Mouse (Mus musculus) naive thymus-derived CD4-positive, alpha-beta T cell, adult 5 months (primary cell): ENCODE data around the gene Olfr1054. TPM values are rescaled to one million over a fixed set of nuclear protein-coding genes. Genes with fewer than 3 reads are reported as not detected.

Experiments
- polyA plus RNA-seq: library from polyadenylated mRNA; unstranded; fragments of 100-300 nt; shearing (Covaris generic); gene quantifications from one replicate; pipeline ENCODE4 v1.2.1, GENCODE M21; 2017

The Olfr1054 gene
- not detected for polyA plus RNA-seq

GRCm38 (mm10) chr2:86335333-86335732 lies at the start of gene Olfr1054:
Gene Olfr1054 (minus strand): TSS chr2:86335433.

GRCm38 (mm10) chr2:86378293-86378692 lies 43.1 kb upstream of the Olfr1054 start, which contains the start of gene Olfr1057:
Gene Olfr1057 (minus strand): TSS chr2:86378393.

GRCm38 (mm10) chr2:86362369-86362768 lies 27.1 kb upstream of the Olfr1054 start, which contains the start of gene Olfr1056:
Gene Olfr1056 (minus strand): TSS chr2:86362469.

GRCm38 (mm10) chr2:86350184-86350583 lies 15.0 kb upstream of the Olfr1054 start, which contains the start of gene Olfr1055:
Gene Olfr1055 (minus strand): TSS chr2:86350284.

GRCm38 (mm10) chr2:86315184-86315583 lies 20.0 kb downstream of the Olfr1054 start, which contains the start of gene Olfr1053:
Gene Olfr1053 (minus strand): TSS chr2:86315284.

GRCm38 (mm10) chr2:86292155-86292554 lies 43.1 kb downstream of the Olfr1054 start, which contains the start of gene Olfr1052:
Gene Olfr1052 (plus strand): TSS chr2:86292455.

Other genes with a start within 250 kb of the Olfr1054 start
- not detected for gene Olfr1037, start 248.0 kb downstream of the Olfr1054 start, polyA plus RNA-seq
- gene Olfr1039, start 199.5 kb downstream of the Olfr1054 start, polyA plus RNA-seq = not detected
- gene Olfr1040, start 188.7 kb downstream of the Olfr1054 start, polyA plus RNA-seq = not detected
- 0.06 TPM for gene Olfr1042, start 173.6 kb downstream of the Olfr1054 start, polyA plus RNA-seq
- gene Olfr1043, start 167.9 kb downstream of the Olfr1054 start, polyA plus RNA-seq = 0.37 TPM
- not detected for gene Olfr1044, start 157.6 kb downstream of the Olfr1054 start, polyA plus RNA-seq
- not detected for gene Olfr52, start 149.8 kb downstream of the Olfr1054 start, polyA plus RNA-seq
- 0.15 TPM for gene Olfr1045, start 132.4 kb downstream of the Olfr1054 start, polyA plus RNA-seq
- not detected for gene Olfr1046, start 116.1 kb downstream of the Olfr1054 start, polyA plus RNA-seq
- gene Olfr1047, start 104.0 kb downstream of the Olfr1054 start, polyA plus RNA-seq = not detected
- gene Olfr1048, start 95.1 kb downstream of the Olfr1054 start, polyA plus RNA-seq = 0.15 TPM
- not detected for gene Olfr1049, start 77.1 kb downstream of the Olfr1054 start, polyA plus RNA-seq
- not detected for gene Olfr1051, start 56.3 kb downstream of the Olfr1054 start, polyA plus RNA-seq
- gene Olfr1052, start 43.0 kb downstream of the Olfr1054 start, polyA plus RNA-seq = not detected
- not detected for gene Olfr1053, start 20.1 kb downstream of the Olfr1054 start, polyA plus RNA-seq
- gene Olfr1055, start 14.9 kb upstream of the Olfr1054 start, polyA plus RNA-seq = not detected
- not detected for gene Olfr1056, start 27.0 kb upstream of the Olfr1054 start, polyA plus RNA-seq
- gene Olfr1057, start 43.0 kb upstream of the Olfr1054 start, polyA plus RNA-seq = not detected
- not detected for gene Olfr1058, start 53.1 kb upstream of the Olfr1054 start, polyA plus RNA-seq
- gene Olfr1061, start 78.6 kb upstream of the Olfr1054 start, polyA plus RNA-seq = not detected
- gene Olfr1062, start 91.3 kb upstream of the Olfr1054 start, polyA plus RNA-seq = not detected
- gene Olfr1065, start 115.2 kb upstream of the Olfr1054 start, polyA plus RNA-seq = not detected
- gene Olfr1066, start 120.8 kb upstream of the Olfr1054 start, polyA plus RNA-seq = not detected
- not detected for gene Olfr228, start 152.0 kb upstream of the Olfr1054 start, polyA plus RNA-seq
- not detected for gene Olfr1076, start 173.0 kb upstream of the Olfr1054 start, polyA plus RNA-seq
- gene Olfr1079, start 207.0 kb upstream of the Olfr1054 start, polyA plus RNA-seq = not detected
- not detected for gene Olfr1080, start 222.8 kb upstream of the Olfr1054 start, polyA plus RNA-seq